Mouse (Mus musculus): ENCODE measurements at regions not wholly inside any gene's neighbourhood (a gene's known extent, or its start where the extent isn't known, plus 50 kb on each side); places are given as distances from the start of the nearest gene placed in this dataset.

- DNase-seq (ENCODE audit: low spot score) = no peak
Measured at GRCm38 (mm10) chr5:52092273-52092672, 98.0 kb downstream of the Dhx15 start.

- DNase-seq (ENCODE audit: low spot score) = no peak
Measured at GRCm38 (mm10) chr5:52088131-52088530, 102.2 kb downstream of the Dhx15 start.

GRCm38 (mm10) chr5:52086766-52087429 is 103.4 kb downstream of the Dhx15 start:
- DNase-seq (ENCODE audit: low spot score) = no peak

- DNase-seq (ENCODE audit: low spot score) = no peak
Measured at GRCm38 (mm10) chr5:52080268-52080667, 110.0 kb downstream of the Dhx15 start.

GRCm38 (mm10) chr5:52077696-52078095 is 112.6 kb downstream of the Dhx15 start:
- no peak for DNase-seq (ENCODE audit: low spot score)

GRCm38 (mm10) chr5:52075096-52075495 is 115.2 kb downstream of the Dhx15 start:
- no peak for DNase-seq (ENCODE audit: low spot score)

- peak; percentile 69 for DNase-seq (ENCODE audit: low spot score)
Measured at GRCm38 (mm10) chr5:52064804-52065451, 125.4 kb downstream of the Dhx15 start.

- DNase-seq (ENCODE audit: low spot score) = peak; percentile 23
Measured at GRCm38 (mm10) chr5:52062214-52062613, 128.1 kb downstream of the Dhx15 start.

GRCm38 (mm10) chr5:52061226-52061625 is 129.1 kb downstream of the Dhx15 start:
- DNase-seq (ENCODE audit: low spot score) = no peak

- no peak for DNase-seq (ENCODE audit: low spot score)
Measured at GRCm38 (mm10) chr5:52057261-52057660, 133.1 kb downstream of the Dhx15 start.

GRCm38 (mm10) chr5:52052072-52052465 is 138.2 kb downstream of the Dhx15 start:
- DNase-seq (ENCODE audit: low spot score) = no peak

- no peak for DNase-seq (ENCODE audit: low spot score)
Measured at GRCm38 (mm10) chr5:52051383-52052071, 138.8 kb downstream of the Dhx15 start.

GRCm38 (mm10) chr5:52048790-52049189 is 141.5 kb downstream of the Dhx15 start:
- DNase-seq (ENCODE audit: low spot score) = no peak

GRCm38 (mm10) chr5:52046704-52047103 is 143.6 kb downstream of the Dhx15 start:
- no peak for DNase-seq (ENCODE audit: low spot score)

GRCm38 (mm10) chr5:52044101-52044500 is 146.2 kb downstream of the Dhx15 start:
- no peak for DNase-seq (ENCODE audit: low spot score)

- no peak for DNase-seq (ENCODE audit: low spot score)
Measured at GRCm38 (mm10) chr5:52041447-52041846, 148.9 kb downstream of the Dhx15 start.

GRCm38 (mm10) chr5:52040427-52041312 is 149.6 kb downstream of the Dhx15 start:
- no peak for DNase-seq (ENCODE audit: low spot score)

GRCm38 (mm10) chr5:52035339-52035738 is 155.0 kb downstream of the Dhx15 start:
- no peak for DNase-seq (ENCODE audit: low spot score)

GRCm38 (mm10) chr5:52027478-52027877 is 162.8 kb downstream of the Dhx15 start:
- DNase-seq (ENCODE audit: low spot score) = no peak

- DNase-seq (ENCODE audit: low spot score) = no peak
Measured at GRCm38 (mm10) chr5:52026148-52026547, 164.2 kb downstream of the Dhx15 start.

GRCm38 (mm10) chr5:52023212-52023611 is 167.1 kb downstream of the Dhx15 start:
- DNase-seq (ENCODE audit: low spot score) = no peak

- no peak for DNase-seq (ENCODE audit: low spot score)
Measured at GRCm38 (mm10) chr5:52016992-52017391, 173.3 kb downstream of the Dhx15 start.

All from urinary bladder, adult 2 months (tissue).